Mouse (Mus musculus): ENCODE measurements around the gene Kcnb1. TPM values are rescaled to one million over a fixed set of nuclear protein-coding genes. Genes with fewer than 3 reads are reported as not detected.

The Kcnb1 gene
- polyA plus RNA-seq, 1 experiment from 2014 or later: 1.5 TPM

GRCm38 (mm10) chr2:167181096-167181495, 8.9 kb downstream of the Kcnb1 start:
- Histone ChIP-seq H3K9ac (ENCODE audit: low read depth, low read length) (no peak overlapping the region), H3K4me3 (ENCODE audit: low read length) (no peak overlapping the region), H3K4me2 (replicated peaks; ENCODE audit: low read depth, low read length) (no peak overlapping the region), H3K9me3 (ENCODE audit: control insufficient read depth, low read length) (no peaks in the 10 kb centered on the region), H3K27me3 (ENCODE audit: control insufficient read depth, insufficient read depth, low read length) (no peaks in the 10 kb centered on the region), H3K27ac (ENCODE audit: low read depth, low read length) (no peak overlapping the region), H3K36me3 (ENCODE audit: control insufficient read depth, insufficient read depth, low read length) (no peaks in the 10 kb centered on the region), H3K4me1 (ENCODE audit: control insufficient read depth, insufficient read depth, low read length) (0 out of 2 replicates have a peak, but pooled peaks cover 4% of the 10 kb centered on the region)
- no peak for ATAC-seq (ENCODE audit: low FRiP score, low TSS enrichment)
- WGBS: 67% methylated on average over 8 of the region's 8 CpGs

- ATAC-seq (ENCODE audit: low FRiP score, low TSS enrichment): no peak
- Histone ChIP-seq H3K4me1 (ENCODE audit: control insufficient read depth, insufficient read depth, low read length) (0 out of 2 replicates have a peak, but pooled peaks cover 4% of the 10 kb centered on the region), H3K27me3 (ENCODE audit: control insufficient read depth, insufficient read depth, low read length) (no peaks in the 10 kb centered on the region), H3K4me2 (replicated peaks; ENCODE audit: low read depth, low read length) (no peak overlapping the region), H3K27ac (ENCODE audit: low read depth, low read length) (no peak overlapping the region), H3K4me3 (ENCODE audit: low read length) (no peak overlapping the region), H3K36me3 (ENCODE audit: control insufficient read depth, insufficient read depth, low read length) (no peaks in the 10 kb centered on the region), H3K9me3 (ENCODE audit: control insufficient read depth, low read length) (no peaks in the 10 kb centered on the region), H3K9ac (ENCODE audit: low read depth, low read length) (no peak overlapping the region)
- WGBS: 84% methylated on average over 10 of the region's 10 CpGs
Observed at GRCm38 (mm10) chr2:167179301-167179700, 10.7 kb downstream of the Kcnb1 start.

GRCm38 (mm10) chr2:167177231-167177641, 12.7 kb downstream of the Kcnb1 start:
- no peak overlapping the region for H3K27ac ChIP-seq (ENCODE audit: low read depth, low read length)
- no peak overlapping the region for H3K4me3 ChIP-seq (ENCODE audit: low read length)
- H3K27me3 ChIP-seq (ENCODE audit: control insufficient read depth, insufficient read depth, low read length): no peaks in the 10 kb centered on the region
- no peak overlapping the region for H3K4me2 ChIP-seq (replicated peaks; ENCODE audit: low read depth, low read length)
- 0 out of 2 replicates have a peak, but pooled peaks cover 4% of the 10 kb centered on the region for H3K4me1 ChIP-seq (ENCODE audit: control insufficient read depth, insufficient read depth, low read length)
- no peak for ATAC-seq (ENCODE audit: low FRiP score, low TSS enrichment)
- H3K36me3 ChIP-seq (ENCODE audit: control insufficient read depth, insufficient read depth, low read length): no peaks in the 10 kb centered on the region
- H3K9me3 ChIP-seq (ENCODE audit: control insufficient read depth, low read length): no peaks in the 10 kb centered on the region
- WGBS: 69% methylated on average over 10 of the region's 10 CpGs
- no peak overlapping the region for H3K9ac ChIP-seq (ENCODE audit: low read depth, low read length)

GRCm38 (mm10) chr2:167175284-167175683, 14.7 kb downstream of the Kcnb1 start:
- WGBS: 91% methylated on average over 6 of the region's 6 CpGs
- Histone ChIP-seq H3K36me3 (ENCODE audit: control insufficient read depth, insufficient read depth, low read length) (no peaks in the 10 kb centered on the region), H3K4me1 (ENCODE audit: control insufficient read depth, insufficient read depth, low read length) (no peaks in the 10 kb centered on the region), H3K9me3 (ENCODE audit: control insufficient read depth, low read length) (no peaks in the 10 kb centered on the region), H3K27ac (ENCODE audit: low read depth, low read length) (no peak overlapping the region), H3K27me3 (ENCODE audit: control insufficient read depth, insufficient read depth, low read length) (no peaks in the 10 kb centered on the region), H3K4me2 (replicated peaks; ENCODE audit: low read depth, low read length) (no peak overlapping the region), H3K9ac (ENCODE audit: low read depth, low read length) (no peak overlapping the region), H3K4me3 (ENCODE audit: low read length) (no peak overlapping the region)
- ATAC-seq (ENCODE audit: low FRiP score, low TSS enrichment): no peak

- Histone ChIP-seq H3K27me3 (ENCODE audit: control insufficient read depth, insufficient read depth, low read length) (no peaks in the 10 kb centered on the region), H3K36me3 (ENCODE audit: control insufficient read depth, insufficient read depth, low read length) (no peaks in the 10 kb centered on the region), H3K4me2 (replicated peaks; ENCODE audit: low read depth, low read length) (no peak overlapping the region), H3K4me1 (ENCODE audit: control insufficient read depth, insufficient read depth, low read length) (peaks cover 4% of the 10 kb centered on the region; the same call in 1 of the 2 replicates), H3K4me3 (ENCODE audit: low read length) (no peak overlapping the region), H3K9me3 (ENCODE audit: control insufficient read depth, low read length) (no peaks in the 10 kb centered on the region), H3K27ac (ENCODE audit: low read depth, low read length) (peak overlapping the region; percentile 21; the same call in 1 of the 2 replicates), H3K9ac (ENCODE audit: low read depth, low read length) (no peak overlapping the region)
- WGBS: 65% methylated on average over 5 of the region's 5 CpGs
- ATAC-seq (ENCODE audit: low FRiP score, low TSS enrichment): peak; percentile 74
Observed at GRCm38 (mm10) chr2:167173051-167173875, 16.7 kb downstream of the Kcnb1 start.

GRCm38 (mm10) chr2:167167515-167168212, 22.3 kb downstream of the Kcnb1 start:
- 58% methylated on average over 11 of the region's 11 CpGs for WGBS
- peaks cover 8% of the 10 kb centered on the region; the same call in 1 of the 2 replicates for H3K4me1 ChIP-seq (ENCODE audit: control insufficient read depth, insufficient read depth, low read length)
- no peaks in the 10 kb centered on the region for H3K27me3 ChIP-seq (ENCODE audit: control insufficient read depth, insufficient read depth, low read length)
- no peaks in the 10 kb centered on the region for H3K9me3 ChIP-seq (ENCODE audit: control insufficient read depth, low read length)
- H3K27ac ChIP-seq (ENCODE audit: low read depth, low read length): no peak overlapping the region
- no peak overlapping the region for H3K4me2 ChIP-seq (replicated peaks; ENCODE audit: low read depth, low read length)
- H3K36me3 ChIP-seq (ENCODE audit: control insufficient read depth, insufficient read depth, low read length): no peaks in the 10 kb centered on the region
- no peak overlapping the region for H3K9ac ChIP-seq (ENCODE audit: low read depth, low read length)
- H3K4me3 ChIP-seq (ENCODE audit: low read length): no peak overlapping the region
- no peak; the same call in 1 of the 2 replicates for ATAC-seq (ENCODE audit: low FRiP score, low TSS enrichment)

- Histone ChIP-seq H3K9me3 (ENCODE audit: control insufficient read depth, low read length) (no peaks in the 10 kb centered on the region), H3K4me3 (ENCODE audit: low read length) (no peak overlapping the region), H3K36me3 (ENCODE audit: control insufficient read depth, insufficient read depth, low read length) (no peaks in the 10 kb centered on the region), H3K9ac (ENCODE audit: low read depth, low read length) (no peak overlapping the region), H3K4me2 (replicated peaks; ENCODE audit: low read depth, low read length) (no peak overlapping the region), H3K27ac (ENCODE audit: low read depth, low read length) (no peak overlapping the region), H3K4me1 (ENCODE audit: control insufficient read depth, insufficient read depth, low read length) (peaks cover 7% of the 10 kb centered on the region; the same call in 1 of the 2 replicates), H3K27me3 (ENCODE audit: control insufficient read depth, insufficient read depth, low read length) (no peaks in the 10 kb centered on the region)
- no peak for ATAC-seq (ENCODE audit: low FRiP score, low TSS enrichment)
- 77% methylated on average over 9 of the region's 9 CpGs for WGBS
Observed at GRCm38 (mm10) chr2:167163600-167163999, 26.4 kb downstream of the Kcnb1 start.

- Histone ChIP-seq H3K27ac (ENCODE audit: low read depth, low read length) (no peak overlapping the region), H3K9ac (ENCODE audit: low read depth, low read length) (no peak overlapping the region), H3K4me3 (ENCODE audit: low read length) (no peak overlapping the region), H3K27me3 (ENCODE audit: control insufficient read depth, insufficient read depth, low read length) (no peaks in the 10 kb centered on the region), H3K4me1 (ENCODE audit: control insufficient read depth, insufficient read depth, low read length) (peaks cover 2% of the 10 kb centered on the region; the same call in 1 of the 2 replicates), H3K9me3 (ENCODE audit: control insufficient read depth, low read length) (no peaks in the 10 kb centered on the region), H3K36me3 (ENCODE audit: control insufficient read depth, insufficient read depth, low read length) (no peaks in the 10 kb centered on the region), H3K4me2 (replicated peaks; ENCODE audit: low read depth, low read length) (no peak overlapping the region)
- 78% methylated on average over 10 of the region's 10 CpGs for WGBS
- ATAC-seq (ENCODE audit: low FRiP score, low TSS enrichment): no peak
Observed at GRCm38 (mm10) chr2:167163134-167163533, 26.8 kb downstream of the Kcnb1 start.

GRCm38 (mm10) chr2:167162516-167163021, 27.4 kb downstream of the Kcnb1 start:
- 51% methylated on average over 10 of the region's 10 CpGs for WGBS
- no peak overlapping the region for H3K27ac ChIP-seq (ENCODE audit: low read depth, low read length)
- no peak for ATAC-seq (ENCODE audit: low FRiP score, low TSS enrichment)

More at GRCm38 (mm10) chr2:167162516-167163021, 27.4 kb downstream of the Kcnb1 start:
- Histone ChIP-seq H3K36me3 (ENCODE audit: control insufficient read depth, insufficient read depth, low read length) (no peaks in the 10 kb centered on the region), H3K4me3 (ENCODE audit: low read length) (no peak overlapping the region), H3K9ac (ENCODE audit: low read depth, low read length) (no peak overlapping the region), H3K4me1 (ENCODE audit: control insufficient read depth, insufficient read depth, low read length) (no peaks in the 10 kb centered on the region), H3K4me2 (replicated peaks; ENCODE audit: low read depth, low read length) (no peak overlapping the region), H3K27me3 (ENCODE audit: control insufficient read depth, insufficient read depth, low read length) (no peaks in the 10 kb centered on the region), H3K9me3 (ENCODE audit: control insufficient read depth, low read length) (no peaks in the 10 kb centered on the region)

All from kidney, embryonic 14.5 days (tissue).